Mouse (Mus musculus): ENCODE data around the gene Acyp2.

GRCm38 (mm10) chr11:30617571-30618097 lies 31.8 kb downstream of the Acyp2 start:
- TF ChIP-seq POLR2A (IDR thresholded peaks at IDR 0.05; ENCODE audit: low read depth, low read length) (no peak), CTCF (conservative IDR thresholded peaks at IDR 0.05; ENCODE audit: insufficient read depth, insufficient read length, low read depth, low read length) (no peak)
